Mouse (Mus musculus) right cerebral cortex, postnatal 4 days (tissue): ENCODE measurements around the gene Nfs1.
"Not testable (repeated sequence)": the region's sequence is repeated elsewhere in the genome, so short reads cannot be mapped to it uniquely, and the experiment has no call there.

Source experiments
- DNase-seq: peaks from one replicate; pipeline ENCODE4 v3.0.0-alpha.2; 2022

Gene Nfs1

GRCm38 (mm10) chr2:156142820-156143219 is 1.2 kb downstream of the Nfs1 start:
- no peak for DNase-seq

GRCm38 (mm10) chr2:156135695-156136094 is 8.3 kb downstream of the Nfs1 start:
- DNase-seq: no peak

GRCm38 (mm10) chr2:156134161-156134560 is 9.8 kb downstream of the Nfs1 start:
- no peak for DNase-seq

GRCm38 (mm10) chr2:156126992-156127391 is 17.0 kb downstream of the Nfs1 start, which contains the start of gene Gm28036:
Gene Gm28036 (minus strand): TSS chr2:156127092.
- DNase-seq: no peak

GRCm38 (mm10) chr2:156123731-156124130 is 20.3 kb downstream of the Nfs1 start:
- no peak for DNase-seq

GRCm38 (mm10) chr2:156119566-156119965 is 24.4 kb downstream of the Nfs1 start:
- DNase-seq: no peak

- not testable (repeated sequence) for DNase-seq
Measured at GRCm38 (mm10) chr2:156112080-156112423, 31.9 kb downstream of the Nfs1 start.

- DNase-seq: peak; percentile 96
Measured at GRCm38 (mm10) chr2:156111358-156112079, 32.5 kb downstream of the Nfs1 start, which contains the start of the genes Cpne1 and Rbm12. Gene Cpne1 (minus strand): TSS chr2:156111965. Gene Rbm12 (minus strand): TSS chr2:156111978.

GRCm38 (mm10) chr2:156110627-156111357 is 33.2 kb downstream of the Nfs1 start:
- DNase-seq: no peak

- DNase-seq: no peak
Measured at GRCm38 (mm10) chr2:156091926-156092325, 52.1 kb downstream of the Nfs1 start.

GRCm38 (mm10) chr2:156089799-156090198 is 54.2 kb downstream of the Nfs1 start:
- DNase-seq: no peak

- no peak for DNase-seq
Measured at GRCm38 (mm10) chr2:156087391-156088110, 56.4 kb downstream of the Nfs1 start.

- DNase-seq: no peak
Measured at GRCm38 (mm10) chr2:156084541-156084940, 59.4 kb downstream of the Nfs1 start.

- no peak for DNase-seq
Measured at GRCm38 (mm10) chr2:156080391-156080790, 63.6 kb downstream of the Nfs1 start.

GRCm38 (mm10) chr2:156079674-156080073 is 64.3 kb downstream of the Nfs1 start:
- DNase-seq: no peak

- no peak for DNase-seq
Measured at GRCm38 (mm10) chr2:156079183-156079560, 64.8 kb downstream of the Nfs1 start.

GRCm38 (mm10) chr2:156078421-156079182 is 65.4 kb downstream of the Nfs1 start:
- no peak for DNase-seq

- DNase-seq: no peak
Measured at GRCm38 (mm10) chr2:156077461-156077860, 66.5 kb downstream of the Nfs1 start.

GRCm38 (mm10) chr2:156073725-156074124 is 70.3 kb downstream of the Nfs1 start:
- no peak for DNase-seq
